Mouse (Mus musculus): ENCODE results near the gene Bnip3. TPM values are rescaled to one million over a fixed set of nuclear protein-coding genes. Genes with fewer than 3 reads are reported as not detected.
A peak's percentile ranks its signal among the peaks of the same experiment; 100 is the strongest.

Bnip3 gene
- polyA plus RNA-seq, 1 experiment from 2014 or later: 111 TPM

GRCm38 (mm10) chr7:138928456-138928855 lies 19.1 kb upstream of the Bnip3 start:
- DNase-seq (ENCODE audit: extremely low spot score, low spot score): no peak
- Histone ChIP-seq H3K27me3 (ENCODE audit: poor library complexity, severe bottlenecking) (no peaks in the 10 kb centered on the region), H3K27ac (no peak overlapping the region), H3K4me3 (no peak overlapping the region), H3K4me1 (no peaks in the 10 kb centered on the region), H3K9me3 (no peaks in the 10 kb centered on the region), H3K36me3 (replicated peaks) (no peaks in the 10 kb centered on the region)
- WGBS: 93% methylated on average over 4 of the region's 4 CpGs

GRCm38 (mm10) chr7:138923756-138924425 lies 14.6 kb upstream of the Bnip3 start:
- H3K27ac ChIP-seq: no peak overlapping the region
- no peaks in the 10 kb centered on the region for H3K36me3 ChIP-seq (replicated peaks)
- 5% methylated on average over 3 of the region's 3 CpGs for WGBS
- H3K9me3 ChIP-seq: no peaks in the 10 kb centered on the region
- peaks cover 10% of the 10 kb centered on the region for H3K4me1 ChIP-seq
- H3K27me3 ChIP-seq (ENCODE audit: poor library complexity, severe bottlenecking): no peaks in the 10 kb centered on the region
- DNase-seq (ENCODE audit: extremely low spot score, low spot score): no peak
- H3K4me3 ChIP-seq: no peak overlapping the region

GRCm38 (mm10) chr7:138921611-138922010 lies 12.3 kb upstream of the Bnip3 start:
- 96% methylated on average over 8 of the region's 8 CpGs for WGBS

GRCm38 (mm10) chr7:138919156-138919944 lies 10.0 kb upstream of the Bnip3 start:
- WGBS: 6% methylated on average over 26 of the region's 26 CpGs
- peak overlapping the region; percentile 62 for H3K27ac ChIP-seq

More at GRCm38 (mm10) chr7:138921611-138922010, 12.3 kb upstream of the Bnip3 start:
- peaks cover 10% of the 10 kb centered on the region for H3K4me1 ChIP-seq
- no peaks in the 10 kb centered on the region for H3K27me3 ChIP-seq (ENCODE audit: poor library complexity, severe bottlenecking)
- DNase-seq (ENCODE audit: extremely low spot score, low spot score): no peak
- H3K9me3 ChIP-seq: no peaks in the 10 kb centered on the region
- H3K4me3 ChIP-seq: no peak overlapping the region
- H3K36me3 ChIP-seq (replicated peaks): no peaks in the 10 kb centered on the region
- H3K27ac ChIP-seq: no peak overlapping the region

GRCm38 (mm10) chr7:138913616-138914015 lies 4.3 kb upstream of the Bnip3 start:
- no peak overlapping the region for H3K4me3 ChIP-seq
- 0 out of 2 replicates have a peak, but pooled peaks cover 10% of the 10 kb centered on the region for H3K27me3 ChIP-seq (ENCODE audit: poor library complexity, severe bottlenecking)
- 84% methylated on average over 3 of the region's 3 CpGs for WGBS
- H3K4me1 ChIP-seq: peaks cover 21% of the 10 kb centered on the region
- H3K36me3 ChIP-seq (replicated peaks): no peaks in the 10 kb centered on the region
- DNase-seq (ENCODE audit: extremely low spot score, low spot score): no peak
- no peak overlapping the region for H3K27ac ChIP-seq
- no peaks in the 10 kb centered on the region for H3K9me3 ChIP-seq

More at GRCm38 (mm10) chr7:138919156-138919944, 10.0 kb upstream of the Bnip3 start:
- peak overlapping the region; percentile 50 for H3K4me3 ChIP-seq
- no peaks in the 10 kb centered on the region for H3K9me3 ChIP-seq
- H3K27me3 ChIP-seq (ENCODE audit: poor library complexity, severe bottlenecking): no peaks in the 10 kb centered on the region
- DNase-seq (ENCODE audit: extremely low spot score, low spot score): peak; percentile 39
- H3K4me1 ChIP-seq: peaks cover 10% of the 10 kb centered on the region
- no peaks in the 10 kb centered on the region for H3K36me3 ChIP-seq (replicated peaks)

- WGBS: 27% methylated on average over 7 of the region's 7 CpGs
- Histone ChIP-seq H3K9me3 (no peaks in the 10 kb centered on the region), H3K4me3 (peak overlapping the region; percentile 87), H3K27ac (peak overlapping the region; percentile 94), H3K36me3 (replicated peaks) (peaks cover 6% of the 10 kb centered on the region), H3K4me1 (peaks cover 50% of the 10 kb centered on the region), H3K27me3 (ENCODE audit: poor library complexity, severe bottlenecking) (0 out of 2 replicates have a peak, but pooled peaks cover 10% of the 10 kb centered on the region)
- DNase-seq (ENCODE audit: extremely low spot score, low spot score): no peak
Measured at GRCm38 (mm10) chr7:138910193-138910562, 859 bp upstream of the Bnip3 start.

- Histone ChIP-seq H3K4me1 (peaks cover 50% of the 10 kb centered on the region), H3K9me3 (no peaks in the 10 kb centered on the region), H3K4me3 (peak overlapping the region; percentile 87), H3K27ac (peak overlapping the region; percentile 94), H3K27me3 (ENCODE audit: poor library complexity, severe bottlenecking) (0 out of 2 replicates have a peak, but pooled peaks cover 10% of the 10 kb centered on the region), H3K36me3 (replicated peaks) (peaks cover 12% of the 10 kb centered on the region)
- 6% methylated on average over 10 of the region's 10 CpGs for WGBS
- no peak for DNase-seq (ENCODE audit: extremely low spot score, low spot score)
Measured at GRCm38 (mm10) chr7:138908768-138909276, 497 bp downstream of the Bnip3 start.

GRCm38 (mm10) chr7:138907976-138908375 lies 1.3 kb downstream of the Bnip3 start:
- Histone ChIP-seq H3K4me3 (peak overlapping the region; percentile 87), H3K4me1 (peaks cover 50% of the 10 kb centered on the region), H3K27ac (peak overlapping the region; percentile 94), H3K9me3 (no peaks in the 10 kb centered on the region), H3K36me3 (replicated peaks) (peaks cover 12% of the 10 kb centered on the region), H3K27me3 (ENCODE audit: poor library complexity, severe bottlenecking) (0 out of 2 replicates have a peak, but pooled peaks cover 10% of the 10 kb centered on the region)
- WGBS: 56% methylated on average over 5 of the region's 5 CpGs
- no peak for DNase-seq (ENCODE audit: extremely low spot score, low spot score)

GRCm38 (mm10) chr7:138907043-138907442 lies 2.3 kb downstream of the Bnip3 start:
- no peak for DNase-seq (ENCODE audit: extremely low spot score, low spot score)
- Histone ChIP-seq H3K4me1 (peaks cover 50% of the 10 kb centered on the region), H3K27ac (peak overlapping the region; percentile 70), H3K4me3 (peak overlapping the region; percentile 87), H3K27me3 (ENCODE audit: poor library complexity, severe bottlenecking) (0 out of 2 replicates have a peak, but pooled peaks cover 10% of the 10 kb centered on the region), H3K36me3 (replicated peaks) (peaks cover 12% of the 10 kb centered on the region), H3K9me3 (no peaks in the 10 kb centered on the region)
- whole genome bisulfite sequencing: 19% methylated on average over 7 of the region's 7 CpGs

GRCm38 (mm10) chr7:138906441-138906840 lies 2.9 kb downstream of the Bnip3 start:
- WGBS: 85% methylated on average over 1 of the region's 1 CpGs
- peak overlapping the region; percentile 87 for H3K4me3 ChIP-seq
- peak overlapping the region; percentile 70; the same call in 1 of the 2 replicates for H3K27ac ChIP-seq

GRCm38 (mm10) chr7:138903886-138904435 lies 5.4 kb downstream of the Bnip3 start:
- H3K27ac ChIP-seq: no peak overlapping the region
- H3K27me3 ChIP-seq (ENCODE audit: poor library complexity, severe bottlenecking): no peaks in the 10 kb centered on the region
- H3K9me3 ChIP-seq: no peaks in the 10 kb centered on the region
- no peak overlapping the region for H3K4me3 ChIP-seq
- DNase-seq (ENCODE audit: extremely low spot score, low spot score): no peak
- H3K36me3 ChIP-seq (replicated peaks): peaks cover 30% of the 10 kb centered on the region
- 87% methylated on average over 7 of the region's 7 CpGs for WGBS
- H3K4me1 ChIP-seq: peaks cover 32% of the 10 kb centered on the region

More at GRCm38 (mm10) chr7:138906441-138906840, 2.9 kb downstream of the Bnip3 start:
- Histone ChIP-seq H3K9me3 (no peaks in the 10 kb centered on the region), H3K36me3 (replicated peaks) (peaks cover 12% of the 10 kb centered on the region), H3K4me1 (peaks cover 50% of the 10 kb centered on the region), H3K27me3 (ENCODE audit: poor library complexity, severe bottlenecking) (0 out of 2 replicates have a peak, but pooled peaks cover 9% of the 10 kb centered on the region)
- no peak for DNase-seq (ENCODE audit: extremely low spot score, low spot score)

- no peaks in the 10 kb centered on the region for H3K9me3 ChIP-seq
- H3K27me3 ChIP-seq (ENCODE audit: poor library complexity, severe bottlenecking): no peaks in the 10 kb centered on the region
- no peaks in the 10 kb centered on the region for H3K4me1 ChIP-seq
- H3K27ac ChIP-seq: no peak overlapping the region
- peaks cover 70% of the 10 kb centered on the region for H3K36me3 ChIP-seq (replicated peaks)
- 92% methylated on average over 4 of the region's 4 CpGs for WGBS
- no peak for DNase-seq (ENCODE audit: extremely low spot score, low spot score)
- no peak overlapping the region for H3K4me3 ChIP-seq
Measured at GRCm38 (mm10) chr7:138898743-138899142, 10.6 kb downstream of the Bnip3 start.

Data from forebrain, embryonic 10.5 days (tissue).